Mouse (Mus musculus): ENCODE results near the gene Msi2. TPM values are rescaled to one million over a fixed set of nuclear protein-coding genes. Genes with fewer than 3 reads are reported as not detected.

Msi2 gene
- total RNA-seq, 2 experiments from 2014 or later, result 119 to 127 TPM

DNA sequence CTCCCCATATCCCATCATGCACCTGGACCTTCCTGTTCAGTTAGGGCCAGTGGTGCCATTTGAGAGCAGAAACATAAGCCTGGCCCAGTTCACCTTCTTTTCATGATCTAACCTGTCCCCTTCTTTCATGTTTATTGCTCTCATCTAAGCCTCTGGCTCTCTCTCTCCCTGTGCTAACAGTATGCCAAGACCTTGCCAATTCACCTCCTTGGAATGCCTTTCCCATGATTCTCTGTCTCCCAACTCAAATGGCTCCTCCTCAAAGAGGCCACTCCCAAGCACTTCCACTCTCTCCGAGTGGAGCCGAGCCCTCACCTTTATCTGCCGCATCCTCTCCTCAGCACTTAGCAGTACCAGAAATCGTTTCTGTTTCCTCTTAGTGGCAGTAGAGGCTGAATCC lies 256.7 kb downstream of the Msi2 start:
- DNase-seq (ENCODE audit: low spot score in 2 of 2), result no peak

DNA sequence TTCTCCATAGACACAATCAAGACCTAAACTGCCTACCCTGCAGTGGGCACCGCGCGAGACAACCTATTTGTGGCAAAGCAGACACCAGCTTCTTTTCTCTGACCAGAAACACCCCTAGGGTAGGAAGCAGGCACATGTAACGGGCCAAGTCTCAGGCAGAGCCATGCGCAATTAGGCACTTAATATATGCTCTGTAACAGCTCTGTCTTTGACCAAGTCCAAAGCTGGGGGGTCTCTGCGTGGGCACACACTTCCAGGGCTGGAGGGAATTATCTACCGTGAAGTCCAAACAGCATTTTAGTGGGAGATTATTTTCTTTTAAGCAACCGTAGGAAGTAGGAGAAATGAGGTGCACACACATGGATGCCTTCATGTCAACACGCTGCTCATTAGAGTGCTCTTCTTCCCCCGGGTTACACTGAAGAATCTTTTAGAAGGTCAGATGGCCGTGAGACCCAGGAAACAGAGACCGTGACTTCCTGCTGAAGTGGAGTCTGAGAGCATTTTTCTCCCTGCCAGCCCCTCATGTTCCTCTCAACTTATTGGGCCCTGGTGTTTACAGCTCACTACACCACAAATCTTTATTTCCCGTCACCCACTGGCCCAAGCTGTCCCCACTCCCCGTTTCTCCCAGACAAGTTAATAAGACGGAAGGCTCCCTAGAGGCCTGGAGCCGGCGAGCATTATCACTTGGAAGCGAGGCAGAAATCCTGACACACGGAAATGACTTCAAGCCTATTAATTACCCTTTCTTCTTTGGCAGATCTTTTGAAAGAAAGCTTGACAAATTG lies 258.2 kb downstream of the Msi2 start:
- no peak for DNase-seq (ENCODE audit: low spot score in 2 of 2)

DNA sequence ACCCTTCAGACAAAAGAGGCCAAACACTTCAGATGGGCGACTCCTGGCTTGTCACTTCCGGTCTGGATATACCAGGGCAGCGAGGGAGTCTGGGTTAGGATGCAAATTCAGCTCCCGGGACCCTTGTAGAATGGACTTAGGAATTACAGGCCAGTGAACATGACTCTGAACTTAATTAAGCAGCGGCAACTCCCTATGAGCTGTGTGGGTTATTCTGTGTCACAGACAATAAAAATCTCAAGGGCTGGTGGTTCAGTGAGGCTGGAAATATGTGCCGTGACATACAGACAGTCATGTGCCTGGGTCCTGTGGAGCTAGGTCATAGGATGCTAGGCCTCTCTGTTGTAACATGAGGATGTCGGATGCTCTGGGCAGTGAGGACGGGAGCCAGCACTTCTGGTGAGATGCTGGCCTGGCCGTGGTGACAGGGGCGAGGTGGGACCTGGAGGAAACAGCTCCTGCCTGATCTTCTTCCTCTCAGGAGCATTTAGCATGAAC lies 261.0 kb downstream of the Msi2 start:
- no peak for DNase-seq (ENCODE audit: low spot score in 2 of 2)

DNA sequence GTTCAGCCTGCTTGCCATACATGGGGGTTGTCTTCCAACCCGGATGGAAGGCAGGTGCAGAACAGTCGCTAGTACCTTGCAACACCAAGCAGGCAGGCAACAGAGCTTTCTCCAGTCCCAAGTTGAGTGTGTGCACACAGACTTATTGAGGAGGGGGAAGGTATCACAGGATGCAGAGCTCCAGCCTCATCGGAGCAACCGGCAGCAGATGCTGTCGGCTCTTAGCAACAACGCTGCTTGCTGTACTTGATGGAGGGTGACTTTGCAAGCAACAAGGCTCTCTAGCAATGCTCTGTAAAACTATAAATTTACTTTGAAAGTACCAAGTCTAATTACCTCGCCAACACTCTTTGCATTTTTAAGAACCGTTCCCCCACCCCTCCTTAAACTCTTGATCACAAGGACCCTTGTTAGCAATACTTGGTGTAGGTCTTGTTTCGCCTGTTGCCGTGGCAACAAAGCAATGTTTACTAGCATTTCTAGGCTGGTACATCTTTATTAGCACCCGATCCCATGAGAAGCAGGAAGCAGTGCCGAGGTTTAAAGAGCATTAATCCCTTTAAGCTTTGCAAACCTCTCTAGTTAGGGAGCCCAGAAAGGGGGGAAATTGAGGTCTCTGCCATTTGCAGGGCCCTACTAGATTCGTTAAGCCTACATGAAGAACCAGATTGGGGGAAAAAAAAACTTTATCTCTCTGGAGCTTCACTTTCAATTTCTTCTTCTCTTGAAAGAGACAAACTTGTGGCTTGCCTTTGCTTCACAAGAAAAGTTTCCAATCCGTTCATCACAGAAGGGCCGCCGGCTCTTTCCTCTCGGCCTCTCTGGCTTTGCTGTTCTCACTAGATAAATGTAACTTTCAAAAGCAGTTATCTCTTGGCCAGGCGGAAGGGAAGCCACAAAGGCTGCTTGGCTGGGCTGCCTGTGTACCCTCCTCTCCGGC lies 263.2 kb downstream of the Msi2 start:
- DNase-seq (ENCODE audit: low spot score in 2 of 2), result no peak

DNA sequence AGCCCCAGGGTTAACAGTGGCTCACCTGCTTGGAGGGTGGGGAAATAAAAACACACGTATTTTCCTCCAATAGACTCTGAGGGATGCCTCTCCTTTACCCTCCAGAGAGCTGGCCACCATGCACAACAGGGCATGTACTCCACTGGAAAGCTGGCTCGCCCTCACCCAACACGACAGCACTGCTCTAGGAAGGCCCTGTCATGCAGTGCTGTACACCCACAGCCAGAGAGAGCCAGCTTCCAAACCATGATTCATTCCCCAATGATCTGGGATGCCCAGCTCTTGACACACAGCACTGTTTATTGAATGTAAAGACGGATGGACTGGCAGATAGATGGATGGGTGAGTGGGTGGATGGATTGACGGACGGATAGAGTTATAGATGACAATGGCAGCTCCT lies 269.1 kb downstream of the Msi2 start:
- no peak for DNase-seq (ENCODE audit: low spot score in 2 of 2)

DNA sequence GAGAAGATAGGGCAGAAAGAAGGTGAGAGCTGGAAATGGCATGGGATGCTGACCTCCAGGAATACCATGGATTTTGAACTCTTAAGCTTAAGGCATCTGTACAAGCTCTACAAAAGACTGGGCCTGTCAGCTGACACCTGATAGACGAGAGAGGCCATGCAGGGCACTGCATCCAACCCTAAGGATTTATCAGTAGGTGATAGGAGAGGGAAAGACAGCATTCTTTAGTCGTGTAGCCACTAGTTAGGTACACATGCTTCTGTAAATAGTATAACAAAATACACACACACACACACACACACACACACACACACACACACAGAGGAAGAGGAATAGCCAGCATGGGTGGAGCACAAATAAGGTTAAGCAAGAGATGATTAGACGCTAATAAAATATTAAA lies 269.7 kb downstream of the Msi2 start:
- DNase-seq (ENCODE audit: low spot score in 2 of 2), result no peak

DNA sequence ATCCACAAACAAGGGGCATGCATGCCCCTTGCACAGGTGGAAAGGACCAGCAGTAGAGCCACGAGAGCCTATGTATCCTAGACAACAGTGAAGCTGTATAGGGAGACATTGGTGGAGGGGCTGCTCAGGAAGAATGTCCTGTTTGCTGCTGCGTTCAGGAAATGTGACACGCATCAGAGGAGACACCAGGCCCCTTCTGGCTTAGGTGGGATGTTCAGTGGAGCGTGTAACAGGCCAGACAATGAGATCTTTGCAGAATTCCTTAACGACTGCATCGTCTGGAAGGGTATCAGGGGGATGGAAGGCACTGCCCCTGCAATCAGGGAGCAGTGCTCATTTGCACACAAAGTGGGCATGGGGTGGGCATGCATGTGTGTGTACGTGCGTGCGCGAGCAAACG lies 271.0 kb downstream of the Msi2 start:
- DNase-seq (ENCODE audit: low spot score in 2 of 2), result no peak

DNA sequence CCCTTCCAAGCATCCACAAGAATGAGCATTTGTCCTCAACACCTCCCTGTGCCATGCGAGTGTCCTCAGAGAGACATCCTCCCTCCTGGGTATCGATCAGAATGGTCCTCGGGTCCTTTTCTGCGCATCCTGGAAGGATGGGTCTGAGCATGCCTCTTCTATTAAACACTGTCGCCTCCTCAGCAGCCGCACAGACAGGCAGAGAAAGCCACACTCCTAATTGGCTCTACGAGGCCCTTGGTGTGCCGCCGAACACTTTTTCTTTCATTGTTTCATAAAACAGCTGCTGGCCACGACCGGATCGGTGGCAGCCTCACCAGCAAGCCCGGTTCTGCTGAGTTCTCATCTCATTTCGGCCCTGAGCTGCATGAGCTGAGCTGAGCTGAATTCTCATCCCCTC lies 274.4 kb downstream of the Msi2 start:
- no peak for DNase-seq (ENCODE audit: low spot score in 2 of 2)

DNA sequence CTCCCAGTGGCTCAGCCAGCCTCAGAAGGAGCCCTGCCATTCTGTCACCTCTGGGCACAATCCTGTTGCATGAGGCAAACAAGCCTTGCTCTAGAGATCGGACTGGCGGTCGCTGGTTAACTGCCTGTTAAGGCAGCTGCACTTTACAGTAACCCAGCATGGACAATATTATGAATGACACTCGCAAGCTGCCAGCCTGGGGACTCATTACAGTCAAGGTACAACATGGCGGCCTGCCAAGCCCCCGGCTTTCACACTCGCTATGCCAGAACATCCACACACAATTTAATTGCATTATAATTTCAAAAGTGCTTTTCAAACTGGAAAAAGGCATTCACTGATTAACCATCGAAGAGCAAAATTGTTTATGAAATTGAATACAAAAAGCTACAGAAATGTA lies 275.0 kb downstream of the Msi2 start:
- DNase-seq (ENCODE audit: low spot score in 2 of 2), result no peak

DNA sequence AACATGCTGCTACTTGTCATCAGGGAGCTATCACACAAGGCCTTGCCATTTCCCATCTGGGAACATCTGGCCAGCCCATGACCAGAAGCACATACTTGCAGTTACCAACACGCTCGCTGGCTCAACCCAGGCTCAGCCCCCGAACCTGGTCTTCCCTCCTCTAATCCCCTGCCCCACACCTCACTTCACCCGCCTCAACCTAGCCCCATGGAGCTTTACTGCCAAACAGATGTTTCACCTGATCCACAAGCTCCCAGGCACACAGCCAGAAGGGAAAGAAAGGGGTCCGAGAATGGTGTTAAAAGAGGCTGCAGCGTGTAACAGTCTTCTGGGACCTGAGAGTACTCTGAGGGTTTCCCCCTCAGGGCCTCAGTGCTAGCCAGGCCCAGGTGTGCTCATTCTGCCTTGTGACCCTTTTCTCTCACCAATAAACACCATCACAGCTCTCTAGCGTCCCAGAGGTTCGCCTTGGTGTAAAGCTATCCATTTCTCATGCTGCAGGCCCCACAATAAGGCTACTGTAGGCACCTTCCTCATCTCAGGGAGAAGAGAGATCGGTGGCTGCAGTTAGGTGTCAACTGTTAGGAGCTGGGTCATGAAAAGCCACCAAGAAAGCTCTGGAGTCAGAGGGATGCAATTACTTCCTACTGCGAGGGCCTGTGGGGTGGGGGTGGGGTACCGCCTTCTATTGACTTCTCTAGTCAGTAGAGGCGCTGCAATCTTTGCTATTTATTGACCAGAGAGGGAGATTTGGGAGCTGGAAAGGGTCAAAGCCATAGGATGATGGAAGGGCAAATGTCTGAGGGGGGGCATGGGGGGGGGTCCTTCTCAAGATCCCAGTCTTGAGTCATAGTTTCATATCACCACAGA lies 276.2 kb downstream of the Msi2 start:
- DNase-seq (ENCODE audit: low spot score in 2 of 2), result no peak

DNA sequence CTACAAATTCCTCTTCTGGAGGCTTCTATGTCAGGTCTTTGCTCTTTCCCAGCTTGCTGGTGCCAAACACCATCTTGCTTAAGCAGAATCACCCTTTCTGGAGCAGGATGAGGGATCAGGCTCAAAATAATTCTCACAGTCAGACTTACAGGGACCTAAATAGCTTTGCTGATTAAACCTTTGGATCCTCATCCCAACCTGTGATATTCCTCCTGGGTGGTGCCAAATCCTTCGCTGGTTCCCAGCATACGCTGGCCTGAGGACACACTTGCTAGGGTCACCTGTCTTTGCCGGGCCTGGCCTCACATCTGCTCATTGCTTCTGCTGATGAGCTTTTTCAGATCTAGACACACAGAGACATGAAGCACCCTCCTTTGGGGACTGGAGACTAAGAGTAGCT lies 279.7 kb downstream of the Msi2 start:
- DNase-seq (ENCODE audit: low spot score in 2 of 2), result no peak

DNA sequence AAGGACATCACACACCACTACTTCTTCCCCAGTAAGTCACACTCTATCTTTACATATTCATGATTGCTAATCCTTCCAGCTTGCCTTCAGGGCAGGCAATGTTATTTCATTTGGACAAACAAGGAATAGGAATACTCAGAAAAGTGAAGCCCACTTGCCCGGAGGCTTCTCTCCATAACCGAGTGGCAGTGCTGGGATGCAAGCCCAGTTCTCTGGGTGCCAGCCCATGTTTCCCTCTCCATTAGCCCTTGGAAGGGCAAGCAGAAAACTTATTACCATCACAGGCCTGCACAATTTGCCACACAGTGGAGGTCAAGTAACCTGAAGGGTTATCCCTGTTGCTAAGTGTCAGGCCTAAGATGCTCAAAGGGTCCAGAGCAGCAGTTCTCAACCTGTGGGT lies 281.7 kb downstream of the Msi2 start:
- no peak for DNase-seq (ENCODE audit: low spot score in 2 of 2)

DNA sequence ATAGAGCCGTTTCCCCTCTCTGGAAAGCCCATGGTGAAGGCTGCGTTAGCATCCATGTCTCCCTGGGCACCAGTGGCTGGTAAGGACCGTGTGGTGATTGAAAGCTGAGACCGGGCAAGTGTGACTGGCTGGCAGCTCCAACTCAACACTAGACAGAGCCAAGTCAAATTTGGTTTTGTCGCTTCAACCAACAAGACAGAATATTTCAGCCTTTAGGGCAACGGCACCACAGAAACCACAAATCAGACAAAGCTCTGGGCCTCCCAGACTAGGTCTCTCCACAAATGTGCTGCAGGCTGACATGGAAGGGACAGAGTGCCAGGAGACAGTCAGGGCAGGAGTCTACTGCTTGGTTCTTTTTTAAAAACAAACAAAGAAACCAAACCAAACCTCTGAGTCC lies 282.8 kb downstream of the Msi2 start:
- DNase-seq (ENCODE audit: low spot score in 2 of 2), result no peak

DNA sequence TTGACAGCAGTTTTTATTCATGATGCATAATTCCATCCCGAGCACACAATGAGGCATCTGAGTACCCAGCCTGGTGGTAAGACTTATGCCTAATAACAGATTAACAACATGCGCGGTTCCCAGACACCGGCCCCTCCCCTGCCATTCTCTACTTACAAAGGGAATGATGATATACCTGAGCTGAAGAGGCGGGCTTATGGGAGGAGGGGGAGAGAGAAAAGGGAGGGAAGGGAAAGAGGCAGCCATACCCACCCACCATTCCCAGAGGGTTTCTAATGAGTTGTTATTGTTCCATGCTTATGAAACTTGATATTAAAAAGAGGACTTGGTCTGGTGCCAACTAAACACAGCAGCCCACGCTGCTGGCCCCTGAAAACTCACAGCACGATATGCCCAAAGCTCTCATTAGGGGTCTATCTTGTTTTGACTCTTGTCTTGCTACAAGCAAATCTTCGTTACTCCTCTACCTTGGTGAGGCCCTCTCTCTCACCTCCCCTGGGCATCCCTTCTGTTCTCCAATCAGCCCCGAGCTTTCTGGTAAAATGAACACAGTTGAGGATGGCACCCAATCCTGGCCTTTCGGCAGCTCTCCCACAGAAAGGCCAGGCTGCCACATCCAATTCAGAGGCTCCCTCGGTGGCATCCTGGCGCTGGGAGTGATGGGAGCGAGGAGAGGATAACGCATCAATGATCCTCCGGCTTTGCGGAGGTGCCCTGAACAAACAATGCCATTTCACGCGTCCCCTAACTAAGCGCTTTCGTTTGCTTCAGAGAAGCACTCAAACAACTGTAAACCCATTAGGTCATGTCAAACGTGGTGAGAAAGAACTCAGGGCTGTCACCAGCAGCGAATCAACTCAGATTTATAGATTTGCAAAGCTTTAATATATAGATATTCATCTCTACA lies 286.7 kb downstream of the Msi2 start:
- no peak for DNase-seq (ENCODE audit: low spot score in 2 of 2)

DNA sequence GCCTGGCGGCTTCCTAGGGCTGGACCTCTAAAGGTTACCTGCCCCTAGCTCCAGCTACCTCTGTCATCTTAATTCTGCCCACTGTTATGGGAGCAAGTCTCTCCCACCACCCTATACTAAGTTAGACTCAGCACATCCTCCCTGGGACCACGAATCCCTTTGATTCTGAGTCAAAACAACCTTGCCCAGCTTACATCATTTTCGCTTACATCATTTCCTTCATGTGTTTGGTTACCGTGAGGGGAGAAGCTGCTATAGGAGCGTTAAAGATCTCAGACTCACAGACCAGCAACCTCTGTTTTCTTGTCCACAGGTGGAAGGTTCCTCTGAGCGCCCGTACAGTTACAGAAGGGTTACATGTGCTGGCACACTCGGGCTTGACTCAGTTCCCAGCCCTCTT lies 288.0 kb downstream of the Msi2 start:
- DNase-seq (ENCODE audit: low spot score in 2 of 2), result no peak

DNA sequence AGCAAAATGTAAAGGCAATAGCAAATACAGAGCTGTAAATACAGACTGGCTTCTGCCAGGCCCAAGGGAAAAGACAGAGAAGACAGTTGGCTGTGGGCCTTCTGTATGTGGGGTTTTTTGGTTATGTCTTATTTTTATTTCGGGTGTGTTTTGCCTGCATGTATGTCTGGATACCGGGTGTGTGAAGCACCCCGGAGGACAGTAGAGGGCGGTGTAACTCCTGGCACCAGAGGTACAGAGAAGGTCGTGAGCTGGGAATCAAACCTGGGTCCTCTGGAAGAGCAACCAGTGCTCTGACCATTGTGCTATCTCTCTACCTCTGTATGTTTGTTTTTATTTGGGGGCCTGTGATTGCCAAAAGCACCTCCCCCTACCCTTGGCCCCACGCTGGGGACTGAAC lies 288.6 kb downstream of the Msi2 start:
- DNase-seq (ENCODE audit: low spot score in 2 of 2), result no peak

DNA sequence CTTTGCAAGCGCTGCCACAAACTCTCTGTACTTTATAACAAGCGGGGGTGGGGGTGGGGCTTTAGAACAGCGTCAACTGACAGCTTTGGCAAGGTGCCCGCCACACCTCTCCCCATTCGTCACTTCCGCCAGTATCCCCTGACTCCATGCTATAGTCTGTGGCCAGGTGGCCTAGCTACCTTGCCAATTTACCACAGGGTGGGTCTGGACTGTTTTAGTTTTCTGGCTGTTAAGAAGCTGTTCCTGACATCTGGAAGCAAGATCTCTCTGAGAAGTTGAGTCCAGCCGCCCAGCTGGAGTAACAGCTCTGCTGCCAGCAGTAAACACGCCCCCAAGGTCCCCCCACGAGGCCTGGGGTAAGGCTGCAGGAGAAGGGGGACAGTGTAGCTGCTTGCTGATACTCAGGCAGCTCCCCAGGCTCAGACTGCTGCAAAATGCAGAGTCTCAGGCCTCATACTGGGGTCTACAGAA lies 292.6 kb downstream of the Msi2 start:
- no peak for DNase-seq (ENCODE audit: low spot score in 2 of 2)

DNA sequence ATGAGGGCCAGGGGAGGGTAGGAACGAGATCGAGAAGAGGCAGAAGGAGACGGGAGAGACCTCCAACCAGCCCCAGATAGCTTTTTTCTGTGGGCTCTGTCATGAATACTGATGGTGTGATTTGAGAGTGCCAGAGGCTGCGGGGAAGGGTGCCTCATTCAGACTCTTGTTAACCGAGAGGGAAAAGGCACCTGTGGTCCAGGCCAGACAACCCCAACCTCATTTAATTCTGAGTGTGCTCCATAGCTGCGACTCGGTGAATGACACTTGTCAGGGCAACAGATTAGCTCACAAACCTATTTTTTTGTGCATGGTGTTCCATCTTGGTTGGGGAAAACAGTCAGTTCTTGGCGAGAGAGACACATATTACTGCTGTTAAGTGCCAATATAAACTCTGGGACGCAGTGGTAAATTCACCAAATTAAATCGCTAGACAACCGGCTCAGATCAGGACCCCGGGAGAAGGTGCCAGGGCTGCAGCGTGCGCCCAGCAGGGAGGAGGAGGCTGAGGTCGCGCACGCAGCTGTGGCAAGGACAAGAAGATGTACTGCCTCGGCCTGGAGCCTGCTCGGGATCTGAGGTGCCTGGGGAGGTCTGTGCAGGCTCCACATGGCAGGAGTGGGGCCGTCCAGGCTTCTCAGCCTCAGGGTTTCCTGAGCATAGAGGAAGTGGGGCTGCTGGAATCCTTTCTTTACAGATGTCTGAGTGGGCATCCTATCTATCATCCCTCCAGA lies 294.1 kb downstream of the Msi2 start:
- DNase-seq (ENCODE audit: low spot score in 2 of 2), result no peak

DNA sequence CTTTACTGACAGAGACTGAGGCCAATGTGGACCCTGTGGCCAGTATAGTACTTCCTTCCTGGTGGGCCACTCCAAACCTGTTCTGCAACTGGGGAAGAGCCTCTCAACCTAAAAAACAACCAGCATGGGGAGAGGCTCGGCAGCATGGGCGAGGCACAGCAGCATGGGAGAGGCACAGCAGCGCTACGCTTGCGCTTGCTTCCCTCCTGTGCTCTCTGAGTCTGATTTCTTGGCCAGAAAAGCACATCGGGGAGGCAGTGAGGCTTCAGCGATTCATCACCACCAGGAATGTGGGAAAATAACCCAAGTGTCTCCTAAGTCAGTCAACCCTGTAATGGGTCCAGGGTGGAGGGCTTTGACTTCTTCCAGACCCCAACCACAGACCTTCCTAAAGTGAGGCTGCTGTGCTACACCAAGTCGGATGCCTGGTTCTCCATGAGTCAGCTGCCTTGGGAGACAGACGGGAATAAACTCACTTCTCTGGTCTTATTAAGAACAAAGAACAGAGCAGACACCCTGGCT lies 297.2 kb downstream of the Msi2 start:
- no peak for DNase-seq (ENCODE audit: low spot score in 2 of 2)

All from left cerebral cortex, adult 18-20 months (tissue).